Mouse (Mus musculus) G1E (cell line): ENCODE measurements around the gene Rdh14. TPM values are rescaled to one million over a fixed set of nuclear protein-coding genes. Genes with fewer than 3 reads are reported as not detected.

ENCODE experiments used
- ATAC-seq: 2 replicates; pipeline ENCODE4 v1.8.0; 2016; ENCODE audit warnings: mild to moderate bottlenecking; ENCODE audit not compliant: insufficient number of reproducible peaks, poor library complexity, low FRiP score, severe bottlenecking; ENCODE audit errors: extremely low read depth
- DNase-seq: peaks from one replicate; pipeline ENCODE4 v3.0.0; 2012; ENCODE audit warnings: low spot score
- H3K27me3 ChIP-seq: 2 replicates; pipeline ENCODE4 v1.6.1; 2012; ENCODE audit warnings: mild to moderate bottlenecking, low read length, inconsistent platforms; ENCODE audit not compliant: insufficient read depth
- H3K36me3 ChIP-seq: replicated peaks from 2 replicates; pipeline ENCODE3; 2012; ENCODE audit warnings: mild to moderate bottlenecking, inconsistent platforms
- H3K4me1 ChIP-seq: 2 replicates; pipeline ENCODE4 v1.6.1; 2012; ENCODE audit warnings: low read depth, low read length, inconsistent platforms, mixed read lengths; ENCODE audit not compliant: insufficient read depth
- H3K4me3 ChIP-seq: 2 replicates; pipeline ENCODE4 v1.5.1; 2012; ENCODE audit warnings: low read depth, mild to moderate bottlenecking, inconsistent platforms, low read length, moderate library complexity, mixed read lengths
- H3K9me3 ChIP-seq: replicated peaks from 2 replicates; pipeline ENCODE4 v1.6.1; 2012; ENCODE audit warnings: inconsistent platforms
- CTCF ChIP-seq: IDR thresholded peaks from 2 replicates; pipeline ENCODE4 v1.5.1; 2012; ENCODE audit warnings: low read depth, low read length, inconsistent platforms, mixed read lengths
- GATA1 ChIP-seq: IDR thresholded peaks from 2 replicates; pipeline ENCODE4 v1.6.1; 2012; ENCODE audit warnings: borderline replicate concordance, low read length, inconsistent platforms, mixed read lengths
- GATA2 ChIP-seq: IDR thresholded peaks from 2 replicates; pipeline ENCODE4 v1.6.1; 2012; ENCODE audit warnings: low read depth, low read length, inconsistent platforms, borderline replicate concordance
- POLR2AphosphoS5 ChIP-seq: IDR thresholded peaks from 2 replicates; pipeline ENCODE4 v1.6.1; 2012; ENCODE audit warnings: low read depth, low read length, inconsistent platforms; ENCODE audit not compliant: insufficient replicate concordance
- TAL1 ChIP-seq: conservative IDR thresholded peaks from 2 replicates; pipeline ENCODE4 v1.6.1; 2012; ENCODE audit warnings: low read depth, low read length, inconsistent platforms, mixed read lengths
- polyA plus RNA-seq: library from polyadenylated mRNA; stranded (reverse); fragments of >175 nt; gene quantifications from 2 replicates; pipeline ENCODE4 v1.2.3, GENCODE M21; 2012
- total RNA-seq, 2 experiments: library from RNA; stranded (forward) in 1 of 2; stranded (reverse) in 1 of 2; fragments of 200-1000 nt in 1 of 2; fragments of >200 nt in 1 of 2; fragmentation: Nextera tagmentation in 1 of 2; gene quantifications; 2 replicates each; pipeline ENCODE4 v1.2.3; 2014 to 2017

The Rdh14 gene
- 20.5 and 25.0 TPM in 2 replicates for total RNA-seq (2014; fragmentation: Nextera tagmentation)
- total RNA-seq (2017), result 15.0 and 15.9 TPM in 2 replicates
- 10.2 and 13.9 TPM in 2 replicates for polyA plus RNA-seq

- peaks cover 8% of the 10 kb centered on the region for H3K36me3 ChIP-seq
- ATAC-seq (peak; percentile 97), DNase-seq (peak; percentile 87)
- peak within 1 kb of the TSS; percentile 90 for H3K4me3 ChIP-seq
- TF ChIP-seq POLR2AphosphoS5 (no peak), CTCF (0 out of 2 replicates have a peak, but pooled peaks have one; percentile 6)
- H3K9me3 ChIP-seq, result no peaks in the 10 kb centered on the region
- peaks cover 5% of the 10 kb centered on the region; the same call in 1 of the 2 replicates for H3K4me1 ChIP-seq
- H3K27me3 ChIP-seq, result no peaks in the 10 kb centered on the region
Measured at GRCm38 (mm10) chr12:10390671-10391441, at the start of gene Rdh14. Rdh14 (plus strand) TSS chr12:10390772.

GRCm38 (mm10) chr12:10350706-10351105 is 39.9 kb upstream of the Rdh14 start:
- Histone ChIP-seq H3K4me3 (no peak overlapping the region), H3K4me1 (no peaks in the 10 kb centered on the region), H3K9me3 (no peaks in the 10 kb centered on the region), H3K27me3 (no peaks in the 10 kb centered on the region), H3K36me3 (no peaks in the 10 kb centered on the region)
- no peak for ATAC-seq
- no peak for DNase-seq
- no peak for TF ChIP-seq GATA1
- no peak for TF ChIP-seq POLR2AphosphoS5
- no peak for TF ChIP-seq GATA2
- TF ChIP-seq CTCF, result no peak
- TF ChIP-seq TAL1, result no peak

GRCm38 (mm10) chr12:10357756-10358155 is 32.8 kb upstream of the Rdh14 start:
- no peak for TF ChIP-seq CTCF
- no peak for TF ChIP-seq POLR2AphosphoS5
- TF ChIP-seq GATA2, result no peak
- no peak for TF ChIP-seq GATA1
- TF ChIP-seq TAL1, result no peak
- DNase-seq (no peak), ATAC-seq (no peak)
- Histone ChIP-seq H3K4me3 (no peak overlapping the region), H3K27me3 (no peaks in the 10 kb centered on the region), H3K36me3 (no peaks in the 10 kb centered on the region), H3K9me3 (no peaks in the 10 kb centered on the region), H3K4me1 (no peaks in the 10 kb centered on the region)

- no peaks in the 10 kb centered on the region for H3K4me1 ChIP-seq
- no peaks in the 10 kb centered on the region for H3K36me3 ChIP-seq
- H3K4me3 ChIP-seq, result no peak within 1 kb of the TSS
- DNase-seq (no peak), ATAC-seq (no peak)
- H3K9me3 ChIP-seq, result no peaks in the 10 kb centered on the region
- no peaks in the 10 kb centered on the region for H3K27me3 ChIP-seq
- no peak for TF ChIP-seq GATA1
- TF ChIP-seq TAL1, result no peak
Measured at GRCm38 (mm10) chr12:10369673-10370072, 20.9 kb upstream of the Rdh14 start, which contains the start of gene Nt5c1b. Nt5c1b (plus strand) TSS chr12:10369973.

- ATAC-seq (no peak), DNase-seq (no peak)
- no peaks in the 10 kb centered on the region for H3K9me3 ChIP-seq
- no peak for TF ChIP-seq GATA2
- TF ChIP-seq POLR2AphosphoS5, result no peak
- TF ChIP-seq CTCF, result no peak
- TF ChIP-seq TAL1, result no peak
- no peak for TF ChIP-seq GATA1
- no peak overlapping the region for H3K4me3 ChIP-seq
- no peaks in the 10 kb centered on the region for H3K4me1 ChIP-seq
- no peaks in the 10 kb centered on the region for H3K27me3 ChIP-seq
- no peaks in the 10 kb centered on the region for H3K36me3 ChIP-seq
Measured at GRCm38 (mm10) chr12:10400788-10401187, 10.2 kb downstream of the Rdh14 start.

DNA sequence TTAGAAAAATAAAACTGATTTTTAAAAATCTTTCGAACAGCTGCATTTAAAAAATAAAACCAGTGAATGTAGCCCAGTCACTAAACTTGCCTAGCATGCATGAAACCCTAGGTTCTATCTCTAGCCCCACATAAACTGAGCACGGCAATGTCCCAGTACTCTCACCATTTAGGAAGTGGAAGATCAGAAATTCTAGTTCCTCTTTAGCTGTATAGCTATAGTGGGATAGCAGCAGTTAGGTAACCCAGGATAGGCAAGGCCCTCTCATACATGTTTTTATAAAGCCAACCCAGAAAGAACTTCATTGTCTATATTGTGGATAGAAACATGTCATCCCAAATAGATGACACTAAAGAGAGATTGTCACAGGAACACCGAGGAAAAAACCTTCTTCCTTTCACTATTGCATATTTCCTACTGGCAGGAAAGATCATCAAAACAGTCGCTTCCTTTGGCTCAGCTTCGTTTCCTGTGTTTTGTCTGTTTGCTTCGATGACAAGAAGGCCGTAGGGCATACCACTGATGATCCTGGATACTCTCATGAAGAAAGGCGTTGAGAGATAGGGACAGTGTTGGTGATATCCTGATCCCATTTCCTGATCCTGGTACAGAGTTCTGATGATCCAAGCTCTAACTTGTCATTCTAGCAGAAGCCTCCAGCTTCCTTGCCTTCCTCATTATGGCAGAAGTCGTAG is 12.0 kb downstream of the Rdh14 start:
- no peak for ATAC-seq
- H3K36me3 ChIP-seq, result no peaks in the 10 kb centered on the region
- no peaks in the 10 kb centered on the region for H3K27me3 ChIP-seq

More for the DNA sequence above, 12.0 kb downstream of the Rdh14 start:
- no peak for TF ChIP-seq TAL1
- no peak for TF ChIP-seq GATA2
- no peak for TF ChIP-seq GATA1
- no peak for TF ChIP-seq POLR2AphosphoS5
- TF ChIP-seq CTCF, result no peak
- no peaks in the 10 kb centered on the region for H3K4me1 ChIP-seq
- DNase-seq, result no peak
- H3K4me3 ChIP-seq, result no peak overlapping the region
- no peaks in the 10 kb centered on the region for H3K9me3 ChIP-seq
